Mouse (Mus musculus): Measurements from ENCODE around the gene Pitpnc1. TPM values are rescaled to one million over a fixed set of nuclear protein-coding genes. Genes with fewer than 3 reads are reported as not detected.
A peak's percentile ranks its signal among the peaks of the same experiment; 100 is the strongest.

The Pitpnc1 gene
- total and polyA plus RNA-seq, 2 experiments, result 3.5 to 9.4 TPM

DNA sequence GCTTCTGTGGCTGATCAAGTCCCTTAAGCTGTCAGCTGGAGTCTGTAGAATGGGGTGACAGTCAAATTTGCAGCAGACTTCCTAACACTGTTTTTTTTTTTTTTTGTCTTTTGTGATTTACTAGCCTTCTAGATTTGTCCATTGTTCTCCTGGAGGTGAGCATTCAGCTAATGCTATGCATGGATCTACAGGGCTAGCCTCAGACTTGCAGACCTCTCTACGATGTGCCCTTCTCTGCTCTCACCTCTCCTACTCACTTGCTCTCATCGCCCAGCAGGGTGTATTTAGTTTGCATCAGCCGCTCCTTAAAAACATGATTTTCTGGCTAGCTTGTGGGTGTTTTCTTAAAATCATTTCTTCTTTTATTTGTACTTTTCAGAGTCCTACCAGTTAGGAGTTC, 13.8 kb upstream of the Pitpnc1 start:
- H3K27me3 ChIP-seq (ENCODE audit: control insufficient read depth, insufficient read depth, low read length), result no peaks in the 10 kb centered on the region
- DNase-seq (ENCODE audit: extremely low read depth, low read depth, low spot score), result no peak

DNA sequence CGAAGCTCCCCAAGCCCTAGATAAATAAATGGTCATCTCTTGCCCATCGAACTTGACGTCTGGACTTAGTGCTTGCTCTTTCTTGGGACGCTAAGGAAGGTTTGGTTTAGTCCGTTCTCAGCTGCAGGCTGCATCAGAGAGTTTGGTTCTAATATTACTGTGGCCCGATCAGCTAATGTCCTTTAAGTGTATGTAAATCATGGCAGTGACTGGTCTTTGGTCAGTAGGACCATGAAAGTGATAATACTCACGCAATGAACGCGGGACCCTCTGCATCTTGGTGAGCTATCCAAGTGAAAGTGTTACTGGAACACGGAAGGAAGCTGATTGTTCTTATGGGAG, 9.3 kb upstream of the Pitpnc1 start:
- TF ChIP-seq POLR2A (IDR thresholded peaks at IDR 0.05; ENCODE audit: extremely low read depth, insufficient read depth, low read length) (no peak), CTCF (IDR thresholded peaks at IDR 0.05; ENCODE audit: low read depth, low read length) (no peak)
- Histone ChIP-seq H3K27ac (replicated peaks; ENCODE audit: insufficient read depth, low read depth, low read length) (peak overlapping the region; percentile 86), H3K9ac (ENCODE audit: low read depth, low read length) (peak overlapping the region; percentile 91), H3K36me3 (ENCODE audit: control insufficient read depth, insufficient read depth, low read length) (peaks cover 2% of the 10 kb centered on the region; the same call in 1 of the 2 replicates), H3K4me1 (ENCODE audit: control insufficient read depth, insufficient read depth, low read length) (peaks cover 8% of the 10 kb centered on the region; the same call in 1 of the 2 replicates), H3K27me3 (ENCODE audit: control insufficient read depth, insufficient read depth, low read length) (no peaks in the 10 kb centered on the region), H3K79me2 (ENCODE audit: control insufficient read depth, insufficient read depth, low read length) (peaks cover 28% of the 10 kb centered on the region), H3K4me3 (ENCODE audit: insufficient read depth, low read depth, low read length) (peak overlapping the region; percentile 78)
- WGBS, result under 1% methylated on average over 10 of the region's 10 CpGs
- peak; percentile 34 for DNase-seq (ENCODE audit: extremely low read depth, low read depth, low spot score)

More for the DNA sequence above, 13.8 kb upstream of the Pitpnc1 start:
- Histone ChIP-seq H3K27ac (replicated peaks; ENCODE audit: insufficient read depth, low read depth, low read length) (no peak overlapping the region), H3K9ac (ENCODE audit: low read depth, low read length) (no peak overlapping the region), H3K79me2 (ENCODE audit: control insufficient read depth, insufficient read depth, low read length) (peaks cover 31% of the 10 kb centered on the region), H3K36me3 (ENCODE audit: control insufficient read depth, insufficient read depth, low read length) (peaks cover 37% of the 10 kb centered on the region), H3K4me3 (ENCODE audit: insufficient read depth, low read depth, low read length) (no peak overlapping the region), H3K4me1 (ENCODE audit: control insufficient read depth, insufficient read depth, low read length) (peaks cover 8% of the 10 kb centered on the region; the same call in 1 of the 2 replicates)
- WGBS, result 95% methylated on average over 3 of the region's 3 CpGs
- TF ChIP-seq POLR2A (IDR thresholded peaks at IDR 0.05; ENCODE audit: extremely low read depth, insufficient read depth, low read length), result no peak
- no peak for TF ChIP-seq CTCF (IDR thresholded peaks at IDR 0.05; ENCODE audit: low read depth, low read length)

DNA sequence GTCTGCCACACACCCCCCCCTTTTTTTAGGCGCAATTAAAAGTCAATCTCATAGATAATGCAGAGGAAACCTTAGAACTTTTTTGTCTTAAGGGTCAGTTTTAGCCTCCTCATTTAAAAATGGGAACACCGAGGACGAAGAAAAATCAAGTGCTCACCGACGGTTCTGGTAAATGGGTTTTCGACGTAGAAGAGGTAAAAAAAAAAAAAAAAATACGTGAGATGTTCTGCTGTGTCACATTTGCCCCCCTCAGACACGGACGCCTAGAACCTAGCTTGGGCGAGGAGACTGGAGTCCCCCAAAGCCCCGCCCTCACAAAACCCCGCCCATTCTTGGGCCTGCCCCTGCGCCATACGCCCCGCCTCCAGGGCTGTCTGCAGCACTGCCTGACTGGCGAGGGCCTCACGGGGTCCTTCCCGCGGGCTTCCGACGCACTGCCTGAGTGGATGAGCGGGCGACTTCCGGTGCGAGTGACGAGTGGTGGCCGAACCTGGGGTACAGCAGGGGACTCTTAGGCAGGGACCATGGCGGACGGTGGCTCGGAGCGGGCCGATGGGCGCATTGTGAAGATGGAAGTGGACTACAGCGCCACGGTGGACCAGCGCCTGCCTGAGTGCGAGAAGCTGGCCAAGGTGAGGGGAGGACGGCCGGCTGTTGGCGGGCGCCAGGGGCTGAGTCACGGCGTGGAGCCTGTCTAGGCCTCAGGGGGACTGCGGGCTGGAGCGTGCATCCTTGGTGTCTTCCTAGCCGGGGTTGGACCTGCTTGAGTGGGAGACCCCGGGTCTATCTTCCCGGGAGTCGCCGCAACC, 8.8 kb upstream of the Pitpnc1 start, which contains the start of gene Psmd12:
TSS of gene Psmd12 (plus strand) at position 432 of the 809 bp plus-strand sequence.
- Histone ChIP-seq H3K4me3 (ENCODE audit: insufficient read depth, low read depth, low read length) (peak within 1 kb of the TSS; percentile 78), H3K79me2 (ENCODE audit: control insufficient read depth, insufficient read depth, low read length) (peaks cover 25% of the 10 kb centered on the region), H3K27me3 (ENCODE audit: control insufficient read depth, insufficient read depth, low read length) (no peaks in the 10 kb centered on the region), H3K4me1 (ENCODE audit: control insufficient read depth, insufficient read depth, low read length) (peaks cover 8% of the 10 kb centered on the region; the same call in 1 of the 2 replicates), H3K27ac (replicated peaks; ENCODE audit: insufficient read depth, low read depth, low read length) (peak within 1 kb of the TSS; percentile 86), H3K36me3 (ENCODE audit: control insufficient read depth, insufficient read depth, low read length) (no peaks in the 10 kb centered on the region), H3K9ac (ENCODE audit: low read depth, low read length) (peak within 1 kb of the TSS; percentile 91)
- under 1% methylated on average over 51 of the region's 51 CpGs for WGBS
- TF ChIP-seq POLR2A (IDR thresholded peaks at IDR 0.05; ENCODE audit: extremely low read depth, insufficient read depth, low read length) (peak; percentile 61; the same call in 1 of the 2 replicates), CTCF (IDR thresholded peaks at IDR 0.05; ENCODE audit: low read depth, low read length) (no peak)
- peak; percentile 82 for DNase-seq (ENCODE audit: extremely low read depth, low read depth, low spot score)

DNA sequence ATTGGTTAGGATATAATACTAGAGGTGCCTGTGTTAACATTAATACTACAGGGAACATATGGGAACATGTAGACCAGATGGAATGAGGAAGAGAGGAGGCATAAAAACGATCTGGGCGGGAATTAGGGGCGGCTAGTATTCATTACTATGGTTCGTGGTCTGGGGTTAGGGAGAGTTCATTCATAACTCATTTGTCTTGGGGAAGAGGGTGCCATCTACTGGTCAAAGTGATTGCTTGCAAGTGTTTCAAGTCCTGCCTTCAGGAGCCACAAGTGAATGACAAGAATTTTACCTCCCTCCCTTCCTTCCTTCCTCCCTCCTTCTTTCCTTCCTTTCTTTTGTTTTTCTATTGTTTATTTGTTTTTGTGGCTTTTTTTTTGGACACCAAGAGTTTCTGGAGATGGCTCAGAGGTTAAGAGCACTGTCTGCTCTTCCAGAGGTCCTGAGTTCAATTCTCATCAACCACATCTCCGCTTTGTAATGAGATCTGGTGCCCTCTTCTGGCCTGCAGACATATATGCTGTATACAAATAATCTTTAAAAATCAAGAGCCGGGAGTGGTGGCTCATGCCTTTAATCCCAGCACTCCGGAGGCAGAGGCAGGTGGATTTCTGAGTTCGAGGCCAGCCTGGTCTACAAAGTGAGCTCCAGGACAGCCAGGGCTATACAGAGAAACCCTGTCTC, 2.8 kb upstream of the Pitpnc1 start:
- Histone ChIP-seq H3K4me1 (ENCODE audit: control insufficient read depth, insufficient read depth, low read length) (peaks cover 5% of the 10 kb centered on the region), H3K36me3 (ENCODE audit: control insufficient read depth, insufficient read depth, low read length) (no peaks in the 10 kb centered on the region), H3K4me3 (ENCODE audit: insufficient read depth, low read depth, low read length) (no peak overlapping the region), H3K79me2 (ENCODE audit: control insufficient read depth, insufficient read depth, low read length) (peaks cover 12% of the 10 kb centered on the region), H3K27ac (replicated peaks; ENCODE audit: insufficient read depth, low read depth, low read length) (no peak overlapping the region), H3K27me3 (ENCODE audit: control insufficient read depth, insufficient read depth, low read length) (no peaks in the 10 kb centered on the region), H3K9ac (ENCODE audit: low read depth, low read length) (no peak overlapping the region)
- TF ChIP-seq CTCF (IDR thresholded peaks at IDR 0.05; ENCODE audit: low read depth, low read length), result peak; percentile 73
- TF ChIP-seq POLR2A (IDR thresholded peaks at IDR 0.05; ENCODE audit: extremely low read depth, insufficient read depth, low read length), result no peak
- WGBS, result 23% methylated on average over 8 of the region's 8 CpGs
- peak; percentile 87 for DNase-seq (ENCODE audit: extremely low read depth, low read depth, low spot score)

DNA sequence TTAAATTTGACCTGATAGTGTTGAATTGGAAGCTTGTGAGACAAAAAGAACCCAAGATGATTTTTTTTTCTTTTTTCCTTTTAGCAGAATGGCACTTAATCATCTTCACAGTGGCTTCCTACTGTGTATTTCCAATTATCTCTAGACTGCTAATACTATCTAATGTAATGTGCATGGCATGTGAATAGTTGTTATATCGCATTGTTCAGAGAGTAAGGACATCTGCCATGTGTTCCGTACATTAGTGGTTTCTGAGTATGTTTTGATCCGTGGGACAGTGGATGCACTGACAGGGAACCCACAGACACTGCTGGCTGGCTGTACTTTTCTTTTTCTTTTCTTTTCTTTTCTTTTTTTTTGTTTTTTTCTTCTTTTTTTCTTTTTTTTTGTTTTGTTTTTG, 1.8 kb upstream of the Pitpnc1 start:
- 93% methylated on average over 3 of the region's 3 CpGs for WGBS
- no peak for DNase-seq (ENCODE audit: extremely low read depth, low read depth, low spot score)
- Histone ChIP-seq H3K36me3 (ENCODE audit: control insufficient read depth, insufficient read depth, low read length) (no peaks in the 10 kb centered on the region), H3K27me3 (ENCODE audit: control insufficient read depth, insufficient read depth, low read length) (no peaks in the 10 kb centered on the region), H3K79me2 (ENCODE audit: control insufficient read depth, insufficient read depth, low read length) (peaks cover 15% of the 10 kb centered on the region), H3K27ac (replicated peaks; ENCODE audit: insufficient read depth, low read depth, low read length) (no peak overlapping the region), H3K4me3 (ENCODE audit: insufficient read depth, low read depth, low read length) (no peak overlapping the region), H3K9ac (ENCODE audit: low read depth, low read length) (no peak overlapping the region), H3K4me1 (ENCODE audit: control insufficient read depth, insufficient read depth, low read length) (peaks cover 11% of the 10 kb centered on the region)
- TF ChIP-seq CTCF (IDR thresholded peaks at IDR 0.05; ENCODE audit: low read depth, low read length), result no peak
- no peak for TF ChIP-seq POLR2A (IDR thresholded peaks at IDR 0.05; ENCODE audit: extremely low read depth, insufficient read depth, low read length)
